Mouse (Mus musculus) skeletal muscle tissue, adult 2 months (tissue): ENCODE measurements around the gene Orai1.
"Not testable (repeated sequence)": the region's sequence is repeated elsewhere in the genome, so short reads cannot be mapped to it uniquely, and the experiment has no call there.

Experiments
- DNase-seq: peaks from one replicate; pipeline ENCODE4 v3.0.0-alpha.2; 2012; ENCODE audit warnings: low read depth, low spot score

Gene Orai1

DNA sequence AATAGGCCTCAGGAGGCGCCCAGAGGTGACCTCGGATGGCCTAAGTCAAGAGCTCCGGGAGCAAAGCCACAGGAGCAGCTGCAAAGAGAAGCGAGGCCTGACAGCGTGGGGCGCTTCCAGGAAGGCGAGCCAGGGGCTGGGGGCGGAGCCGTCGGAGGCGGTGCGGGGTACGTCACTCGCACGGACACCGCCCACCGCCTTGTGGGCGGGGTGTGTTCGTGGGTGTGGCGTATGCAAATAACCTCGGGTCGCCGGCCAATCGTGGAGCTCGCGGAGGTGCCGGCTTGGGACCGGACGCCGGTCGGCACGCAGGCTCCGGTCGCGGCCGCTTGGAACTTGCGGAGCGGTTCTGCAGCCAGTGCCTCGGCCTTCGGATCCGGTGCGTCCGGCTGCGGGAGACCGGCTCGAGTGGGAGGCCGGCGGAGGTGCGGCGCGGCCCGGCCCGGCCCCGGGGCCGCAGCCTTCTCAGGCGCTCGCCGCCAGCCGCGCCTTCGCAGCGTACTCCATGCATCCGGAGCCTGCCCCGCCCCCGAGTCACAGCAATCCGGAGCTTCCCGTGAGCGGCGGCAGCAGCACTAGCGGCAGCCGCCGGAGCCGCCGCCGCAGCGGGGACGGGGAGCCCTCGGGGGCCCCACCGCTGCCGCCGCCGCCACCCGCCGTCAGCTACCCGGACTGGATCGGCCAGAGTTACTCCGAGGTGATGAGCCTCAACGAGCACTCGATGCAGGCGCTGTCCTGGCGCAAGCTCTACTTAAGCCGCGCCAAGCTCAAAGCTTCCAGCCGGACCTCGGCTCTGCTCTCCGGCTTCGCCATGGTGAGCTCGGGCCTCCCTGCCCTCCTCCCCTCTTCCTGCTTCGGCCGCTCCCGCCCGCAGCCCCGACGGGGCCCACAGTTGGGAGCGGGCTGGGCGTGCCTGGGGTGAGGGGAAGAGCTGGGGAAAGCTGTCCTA is at the start of gene Orai1:
Gene Orai1, plus strand, starts transcription at position 322 of the 949 bp plus-strand sequence.
- DNase-seq = peak; percentile 99

GRCm38 (mm10) chr5:122965427-122965826 is 49.4 kb upstream of the Orai1 start:
- no peak for DNase-seq

GRCm38 (mm10) chr5:122968322-122968721 is 46.6 kb upstream of the Orai1 start:
- DNase-seq = peak; percentile 69

DNA sequence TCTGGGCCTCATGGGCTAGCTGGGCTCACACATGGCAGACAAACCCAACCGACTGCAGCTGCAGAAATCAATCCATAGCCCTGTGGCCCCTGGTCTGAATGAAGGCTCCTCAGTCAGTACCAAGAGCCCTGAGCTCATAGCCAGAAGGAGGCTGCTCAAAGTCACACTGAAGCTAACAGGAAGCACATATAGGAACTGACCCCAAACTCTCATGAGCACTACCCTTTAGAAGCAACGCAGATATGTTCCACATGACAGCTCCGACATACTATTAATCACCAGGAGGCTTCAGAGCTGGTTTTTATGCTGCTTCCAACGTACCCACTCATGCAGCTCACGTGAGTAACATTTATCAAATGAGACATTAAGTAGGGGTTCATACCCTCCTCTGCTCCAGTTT is 44.8 kb upstream of the Orai1 start:
- no peak for DNase-seq

DNA sequence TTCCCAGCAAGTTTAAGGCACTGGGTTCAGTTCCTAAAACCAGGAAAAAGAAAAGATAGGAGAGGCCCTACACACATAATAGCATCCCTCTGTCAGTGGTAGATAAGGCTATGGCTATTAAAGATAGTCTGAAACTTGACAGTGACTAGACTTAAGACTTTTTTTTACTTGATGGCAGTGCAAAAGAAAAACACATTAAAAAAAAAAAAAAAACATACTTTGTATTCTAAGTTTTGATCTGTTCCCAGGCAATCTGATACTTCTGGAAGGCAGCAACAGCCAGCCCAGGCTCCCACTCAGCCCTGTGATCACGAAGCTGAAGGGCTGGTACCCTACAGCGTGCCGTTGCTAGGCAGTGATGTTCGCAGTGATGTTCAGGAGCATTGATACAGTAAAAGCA is 43.4 kb upstream of the Orai1 start:
- no peak for DNase-seq

- DNase-seq = no peak
These were observed 42.8 kb upstream of the Orai1 start for GRCm38 (mm10) chr5:122972116-122972515.

DNA sequence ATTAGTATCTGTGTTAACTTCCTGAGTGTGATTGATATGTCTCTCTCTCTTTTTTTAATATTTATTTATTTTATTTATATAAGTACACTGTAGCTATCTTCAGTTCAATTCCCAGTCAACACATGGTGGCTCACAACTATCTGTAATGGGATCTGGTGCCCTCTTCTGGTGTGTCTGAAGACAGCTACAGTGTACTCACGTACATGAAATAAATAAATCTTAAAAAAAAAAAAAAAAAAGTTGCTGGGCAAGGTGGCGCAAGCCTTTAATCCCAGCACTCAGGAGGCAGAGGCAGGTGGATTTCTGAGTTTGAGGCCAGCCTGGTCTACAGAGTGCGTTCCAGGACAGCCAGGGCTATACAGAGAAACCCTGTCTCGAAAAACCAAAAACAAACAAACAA is 40.2 kb upstream of the Orai1 start:
- DNase-seq = not testable (repeated sequence)

DNA sequence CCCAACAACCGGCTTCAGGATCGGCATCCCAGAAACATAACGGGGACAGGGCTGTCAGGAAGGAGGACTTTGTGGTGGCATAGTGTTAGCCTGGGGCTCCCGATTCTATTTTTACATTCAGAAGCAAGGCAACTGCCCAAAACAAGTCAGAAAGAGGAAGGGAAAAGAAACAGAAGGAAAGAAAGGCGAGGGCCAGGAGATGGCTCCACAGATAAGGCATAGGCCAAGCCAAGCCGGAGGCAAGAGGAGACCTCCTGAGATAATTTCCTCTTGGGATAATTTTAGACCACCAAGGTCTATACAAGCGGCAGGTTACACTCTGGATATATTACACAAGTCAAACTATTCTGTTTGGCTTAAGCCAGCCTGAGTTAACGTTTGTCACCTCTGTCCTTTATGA is 35.9 kb upstream of the Orai1 start:
- DNase-seq = no peak

GRCm38 (mm10) chr5:122984483-122984882 is 30.4 kb upstream of the Orai1 start:
- DNase-seq = no peak

DNA sequence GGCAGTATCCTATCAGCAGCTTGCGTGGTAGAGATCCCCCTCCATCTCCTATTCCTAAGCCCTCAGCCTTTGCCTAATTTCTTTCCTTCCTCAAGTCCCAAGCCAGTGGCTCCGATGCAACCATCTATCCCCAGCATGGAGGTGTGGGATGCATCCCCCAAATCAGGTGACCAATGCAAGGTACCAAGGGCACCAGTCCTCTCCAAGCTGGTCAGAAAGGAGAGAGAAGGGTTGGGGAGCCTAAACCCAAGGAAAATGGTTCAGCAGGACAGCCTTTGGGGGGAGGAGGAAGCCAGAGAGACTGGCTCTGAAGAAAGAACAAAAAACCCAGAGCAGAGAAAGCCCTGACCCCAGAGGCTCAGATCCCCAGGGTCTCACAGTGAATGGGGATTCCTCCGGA is 29.6 kb upstream of the Orai1 start:
- no peak for DNase-seq

GRCm38 (mm10) chr5:122986091-122986493 is 28.8 kb upstream of the Orai1 start:
- DNase-seq = no peak

DNA sequence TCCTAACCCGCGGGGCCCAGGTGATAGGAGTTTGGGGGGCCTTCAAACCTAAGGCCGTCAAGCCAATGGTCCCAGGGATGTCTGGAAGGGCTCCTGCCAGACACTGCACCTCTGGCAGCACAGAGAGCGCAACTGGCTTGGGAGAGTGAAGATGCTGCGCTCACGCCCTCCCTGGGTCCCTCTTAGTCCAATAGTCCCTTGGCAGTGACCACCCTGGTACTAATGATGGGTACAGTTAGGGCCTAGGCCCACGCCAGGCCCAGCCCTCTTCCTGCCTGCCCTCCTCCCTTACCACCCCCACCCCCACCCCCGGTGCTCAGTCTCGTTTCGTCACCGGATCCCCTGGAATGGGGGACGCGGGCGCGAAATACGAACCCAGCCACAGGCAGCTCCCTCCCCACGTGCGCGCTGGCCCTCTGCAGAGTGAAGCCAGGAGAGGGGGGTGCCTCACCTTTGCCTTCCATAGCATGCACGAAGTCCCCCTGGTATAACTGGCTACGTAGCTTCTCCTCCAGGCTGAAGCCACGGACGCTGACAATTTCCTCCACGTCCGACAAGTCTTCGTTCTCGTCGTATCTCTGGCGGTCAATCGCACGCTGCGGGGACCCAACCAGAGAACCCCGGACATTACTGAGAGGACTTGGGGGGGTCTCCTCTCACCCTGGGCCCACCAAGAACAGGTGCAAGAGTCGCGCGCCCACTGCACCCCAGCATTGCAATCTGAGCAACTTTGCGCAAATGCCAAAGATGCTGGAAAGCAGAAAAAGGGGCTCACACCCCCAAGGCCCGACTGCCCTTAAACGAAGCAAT is 27.5 kb upstream of the Orai1 start:
- DNase-seq = no peak

GRCm38 (mm10) chr5:122988021-122988751 is 26.7 kb upstream of the Orai1 start:
- no peak for DNase-seq

GRCm38 (mm10) chr5:122989001-122989525 is 25.8 kb upstream of the Orai1 start:
- DNase-seq = peak; percentile 70

DNA sequence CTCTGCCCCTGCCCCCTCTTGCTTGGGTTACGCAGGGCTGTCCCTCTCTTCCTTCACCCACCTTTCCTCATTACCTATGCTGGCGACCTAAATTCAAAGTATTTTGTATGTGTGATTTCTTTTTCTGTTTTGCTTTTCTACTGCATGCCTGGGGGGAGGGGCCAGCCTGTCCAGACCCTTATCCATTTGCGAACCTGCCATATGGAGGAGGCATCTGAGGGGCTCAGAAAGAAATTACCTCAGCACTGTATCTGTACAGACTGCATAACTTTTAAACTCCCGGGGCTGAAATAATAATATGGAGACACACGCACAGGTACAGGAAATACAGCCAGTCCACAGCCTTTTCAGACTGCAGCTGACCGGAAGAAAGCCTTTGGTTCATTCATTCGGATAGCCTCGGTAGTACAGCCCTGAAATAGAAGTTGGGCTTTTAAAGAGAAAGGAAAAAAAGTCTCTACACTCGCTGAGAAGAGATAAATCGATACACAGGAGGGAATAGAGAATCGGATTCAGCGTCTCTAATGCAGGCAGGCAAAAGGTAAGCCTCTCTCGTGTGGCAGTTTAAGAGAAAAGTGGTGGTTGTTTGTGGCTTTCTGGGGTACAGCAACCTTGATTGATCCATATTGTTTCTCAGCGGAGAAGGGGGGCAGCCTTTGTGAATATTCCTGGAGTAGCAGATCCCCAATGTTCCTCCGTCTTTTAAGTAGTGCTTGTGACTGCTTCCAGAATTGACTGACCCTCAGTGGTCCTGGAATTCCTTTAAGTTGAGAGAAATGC is 25.1 kb upstream of the Orai1 start, which contains the start of gene Kdm2b:
Gene Kdm2b, minus strand, starts transcription at position 273 of the 780 bp plus-strand sequence.
- DNase-seq = no peak

DNA sequence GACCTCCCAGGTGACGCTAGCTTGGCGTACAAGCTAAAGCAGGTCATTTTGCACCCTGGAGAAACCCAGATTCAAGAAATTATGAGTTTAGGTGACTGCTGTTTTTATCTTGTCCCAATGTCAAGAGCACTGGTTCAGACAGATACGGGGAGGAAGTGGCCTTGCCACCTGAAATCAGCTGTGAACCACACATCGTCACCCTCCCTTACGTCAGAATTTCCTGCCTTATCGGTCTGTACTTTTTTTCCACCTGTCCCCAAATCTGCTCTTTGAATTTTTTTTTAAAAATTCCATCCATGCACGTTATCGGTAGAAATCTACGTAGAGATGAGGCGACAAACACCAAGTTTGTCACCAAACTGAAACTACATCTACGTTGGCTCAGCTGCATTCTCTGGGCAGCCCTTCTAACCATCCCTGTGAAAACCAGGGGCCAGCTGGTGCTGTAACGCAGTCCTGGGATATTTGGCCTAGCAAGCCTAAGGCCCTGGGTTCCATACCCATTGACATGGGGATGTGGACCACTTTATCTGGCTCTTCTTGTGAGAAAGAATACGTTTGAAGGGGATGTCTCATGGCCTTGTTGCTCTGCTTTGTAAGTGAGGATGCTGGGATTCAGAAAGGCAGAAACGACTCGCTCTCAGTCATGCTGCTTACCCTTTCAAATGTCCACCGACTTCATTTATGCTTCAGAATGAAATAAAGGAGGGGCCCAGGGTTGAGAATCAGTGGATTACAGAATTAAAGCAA is 24.3 kb upstream of the Orai1 start:
- no peak for DNase-seq

DNA sequence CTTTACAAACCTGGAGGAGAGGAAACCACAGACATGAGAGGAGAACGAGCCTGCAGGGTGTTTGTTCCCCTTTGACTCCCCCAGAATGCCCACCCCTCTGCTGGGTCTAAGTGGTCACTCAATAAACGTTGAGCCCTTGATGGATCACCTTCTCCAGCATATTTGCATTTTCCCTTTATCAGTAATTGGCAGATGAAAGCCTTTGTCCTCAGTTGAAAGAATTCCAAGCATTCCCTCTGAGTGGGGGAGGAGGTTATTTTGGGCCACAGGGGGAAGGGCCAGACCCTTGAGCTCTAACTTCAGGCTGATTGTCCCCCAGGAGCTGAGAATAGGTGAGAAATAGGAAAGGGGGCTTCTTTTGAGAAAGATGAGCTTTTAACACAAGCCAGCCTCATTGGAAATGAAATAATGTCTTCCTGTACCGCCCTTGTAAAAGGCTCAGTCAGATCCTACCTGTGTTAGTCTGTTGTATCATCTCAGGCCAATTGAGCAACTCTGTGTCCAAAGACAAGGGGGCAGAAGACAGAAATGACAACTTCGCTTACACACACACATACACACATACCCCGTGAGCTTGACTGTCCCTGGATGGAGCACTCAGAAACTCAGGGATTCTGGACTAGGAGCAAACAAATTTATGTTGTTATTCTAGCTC is 23.4 kb upstream of the Orai1 start:
- no peak for DNase-seq

DNA sequence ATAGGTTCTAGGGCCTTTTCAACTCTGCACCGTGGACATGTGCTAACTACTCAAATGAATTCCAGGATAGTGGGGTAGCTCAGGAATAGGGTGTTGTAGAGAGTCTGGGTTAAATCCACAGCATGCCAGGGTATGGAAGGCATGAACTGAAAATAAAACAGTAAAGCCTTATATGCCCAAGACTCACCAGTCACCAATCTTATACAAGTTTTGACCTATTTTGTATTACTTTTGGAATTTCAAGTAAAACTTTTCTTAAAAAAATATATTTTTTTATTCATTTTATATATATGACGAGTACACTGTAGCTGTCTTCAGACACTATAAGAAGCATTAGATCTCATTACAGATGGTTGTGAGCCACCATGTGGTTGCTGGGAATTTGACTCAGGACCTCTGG is 21.1 kb upstream of the Orai1 start:
- no peak for DNase-seq

DNA sequence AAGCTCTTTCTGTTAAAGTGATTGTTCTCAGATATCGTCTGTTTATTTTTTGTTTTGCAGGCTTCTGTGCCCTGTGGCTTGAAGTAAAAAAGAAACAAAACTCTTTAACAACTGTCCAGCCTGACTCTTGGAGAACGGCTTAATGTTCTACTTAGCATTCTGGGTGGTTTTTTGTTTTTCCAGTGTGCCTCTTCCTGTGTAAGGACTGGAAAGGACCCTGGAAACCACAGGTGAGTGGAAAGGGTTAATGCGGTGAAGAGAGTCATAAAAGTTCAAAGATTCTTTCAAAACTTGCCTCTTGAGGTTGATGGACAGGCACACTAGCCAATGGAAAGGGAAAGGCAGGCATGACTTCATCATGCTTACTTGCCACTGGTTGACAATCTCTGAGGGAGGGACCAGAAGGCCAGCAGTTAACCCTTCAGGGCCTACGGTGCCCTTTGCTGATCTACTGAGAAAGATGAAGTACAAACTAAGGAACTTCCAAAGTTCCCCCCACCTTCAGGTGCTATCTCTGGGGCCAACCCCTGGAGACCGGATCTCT is 20.5 kb upstream of the Orai1 start:
- peak; percentile 92 for DNase-seq
